Mouse (Mus musculus) right cerebral cortex, adult 18-20 months (tissue): Measurements from ENCODE around the gene Gm20388.

Experiments used
- DNase-seq: peaks from one replicate; pipeline ENCODE4 v3.0.0; 2022; ENCODE audit warnings: mixed read lengths

Gm20388 gene

DNA sequence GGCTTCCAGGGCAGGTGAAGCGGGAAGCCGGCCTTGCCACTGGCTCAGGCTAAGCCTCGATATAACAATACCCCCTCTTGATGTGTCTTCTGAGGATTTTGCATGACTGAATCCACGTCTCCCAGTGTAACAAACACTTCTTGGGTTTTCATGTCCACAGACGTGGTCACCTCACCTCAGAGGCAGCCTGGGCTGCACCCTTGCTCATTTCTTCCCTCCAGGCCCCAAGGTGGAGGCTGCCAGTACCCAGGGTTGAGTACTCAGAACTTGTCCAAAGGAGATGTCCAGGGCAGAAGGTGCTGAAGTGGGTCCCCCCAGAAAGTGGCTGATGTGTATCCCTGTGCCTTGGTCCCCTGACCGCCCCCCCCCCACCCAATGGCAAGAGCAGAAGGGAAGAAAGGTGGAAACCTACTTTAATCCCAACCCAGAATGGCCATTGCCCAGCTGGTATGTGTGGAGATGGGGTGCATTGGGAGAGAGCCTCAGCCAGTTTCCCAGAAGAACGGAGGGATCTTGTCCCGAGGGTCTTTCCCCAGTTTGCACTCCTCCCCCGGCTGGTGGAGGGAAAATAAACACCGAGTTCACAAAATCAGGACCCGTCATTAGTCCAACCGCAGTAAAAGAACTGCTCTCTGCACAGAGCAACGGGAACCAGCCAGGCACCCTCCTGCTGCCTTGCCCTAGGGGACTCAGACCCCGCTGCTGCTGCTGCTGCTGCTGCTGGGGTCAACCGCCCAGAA is 1163.6 kb downstream of the Gm20388 start:
- no peak for DNase-seq

DNA sequence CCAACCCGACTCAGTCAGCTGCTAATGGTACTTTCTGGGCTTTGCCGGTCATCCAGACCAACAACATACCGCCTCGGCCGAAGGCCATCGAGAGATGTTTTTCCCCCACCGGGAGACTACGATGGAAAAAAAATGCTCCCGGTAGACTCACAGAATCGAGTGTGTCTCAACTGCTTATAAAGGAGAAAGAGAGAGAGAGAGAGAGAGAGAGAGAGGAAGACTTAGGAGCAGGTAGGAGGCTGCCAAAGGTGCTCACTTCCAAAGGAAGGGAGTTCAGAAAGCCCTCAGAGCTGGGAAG is 1164.2 kb downstream of the Gm20388 start:
- no peak for DNase-seq

DNA sequence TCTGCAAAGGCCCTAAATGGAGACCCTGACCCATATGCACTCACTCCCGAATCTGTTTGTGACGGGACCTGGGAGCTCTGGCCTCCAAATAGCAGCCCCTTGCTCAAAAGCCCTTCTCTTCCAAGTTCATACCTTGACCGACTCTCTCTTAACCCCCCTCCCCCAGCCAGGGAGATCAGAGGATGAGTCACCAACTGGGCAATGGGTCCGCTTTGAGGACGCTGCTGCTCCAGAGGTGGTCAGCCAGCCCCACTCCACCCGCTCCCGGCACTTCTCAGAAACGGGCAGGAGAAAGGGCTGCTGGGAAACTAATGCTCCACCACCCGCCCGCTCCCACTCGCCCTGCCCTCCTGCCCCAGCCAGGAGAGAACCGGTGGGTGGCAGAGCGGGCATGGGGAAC is 1165.3 kb downstream of the Gm20388 start:
- no peak for DNase-seq

DNA sequence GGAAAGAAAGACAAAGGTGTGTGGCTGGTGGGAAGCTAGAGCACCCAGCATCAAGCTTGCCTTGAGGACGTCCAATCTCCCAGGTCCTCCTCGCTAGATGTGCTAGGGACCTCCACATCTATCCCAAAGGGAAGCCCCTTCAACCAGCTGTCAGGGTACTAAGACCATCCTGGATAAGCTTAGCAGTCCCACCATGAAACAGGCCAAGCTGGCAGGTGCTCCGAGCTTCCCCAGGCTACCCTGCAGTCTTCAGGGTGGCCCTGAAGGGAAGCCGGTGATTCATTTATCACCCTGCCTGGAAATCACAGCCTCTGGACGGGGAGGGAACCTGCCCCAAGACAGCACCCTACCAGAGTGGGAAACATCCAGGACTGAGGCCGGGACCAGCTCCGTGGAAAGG is 1165.9 kb downstream of the Gm20388 start:
- no peak for DNase-seq

DNA sequence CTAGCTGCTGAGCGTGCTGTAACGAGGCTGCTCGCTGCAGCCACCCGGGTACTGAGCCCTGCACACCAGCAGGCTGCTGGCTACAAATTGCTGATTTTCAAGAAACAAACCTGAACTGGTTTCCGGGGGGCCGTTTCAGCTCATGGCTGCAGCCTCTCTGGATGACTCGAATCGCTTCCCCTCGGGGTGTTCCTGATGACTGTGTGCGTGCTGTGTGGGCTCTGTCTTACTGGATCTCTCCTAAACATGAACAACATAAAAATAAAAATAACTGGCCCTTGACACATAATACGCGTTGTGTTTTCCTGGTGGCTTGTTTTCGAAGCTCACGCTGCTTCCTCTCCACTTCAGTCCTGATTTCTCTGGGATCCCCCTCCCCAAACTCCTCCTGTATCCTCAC is 1168.1 kb downstream of the Gm20388 start:
- no peak for DNase-seq

DNA sequence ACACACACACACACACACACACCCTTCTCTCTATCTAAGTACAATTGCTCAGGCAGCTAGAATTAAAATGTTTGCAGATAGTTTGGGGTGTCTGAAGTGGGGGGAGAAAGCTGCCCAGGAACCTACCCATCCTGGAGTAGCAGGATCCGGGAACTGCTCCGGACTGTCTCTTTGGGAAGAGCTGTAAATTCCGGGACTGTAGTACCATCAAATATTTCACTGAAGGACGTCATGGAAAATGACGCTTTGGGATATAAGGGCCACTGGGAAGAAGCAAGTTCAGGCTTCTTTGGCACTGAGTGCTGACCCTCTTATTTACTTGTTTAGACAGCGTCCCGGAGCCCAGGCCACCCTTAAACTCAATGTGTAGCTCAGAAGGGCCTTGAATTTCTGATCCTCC is 1168.6 kb downstream of the Gm20388 start:
- no peak for DNase-seq

DNA sequence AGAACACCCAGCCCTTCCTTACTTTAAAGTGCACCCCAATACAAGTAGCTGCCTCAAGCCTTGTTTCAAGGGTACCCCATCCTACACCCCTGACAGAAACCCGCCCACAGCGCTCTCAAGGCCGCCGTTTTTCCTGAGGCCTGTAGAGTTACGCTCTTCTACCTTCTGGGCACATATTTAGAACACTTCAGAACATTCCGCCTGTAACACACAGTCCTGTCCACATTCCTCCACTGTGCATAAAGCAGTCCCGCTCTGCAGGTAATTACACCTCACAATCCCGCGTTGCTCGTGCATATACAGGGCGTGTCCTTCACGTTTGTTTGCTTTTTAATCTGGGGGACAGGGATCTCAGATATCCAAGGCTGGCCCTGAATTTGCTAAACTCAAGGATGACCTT is 1169.3 kb downstream of the Gm20388 start:
- DNase-seq = no peak

DNA sequence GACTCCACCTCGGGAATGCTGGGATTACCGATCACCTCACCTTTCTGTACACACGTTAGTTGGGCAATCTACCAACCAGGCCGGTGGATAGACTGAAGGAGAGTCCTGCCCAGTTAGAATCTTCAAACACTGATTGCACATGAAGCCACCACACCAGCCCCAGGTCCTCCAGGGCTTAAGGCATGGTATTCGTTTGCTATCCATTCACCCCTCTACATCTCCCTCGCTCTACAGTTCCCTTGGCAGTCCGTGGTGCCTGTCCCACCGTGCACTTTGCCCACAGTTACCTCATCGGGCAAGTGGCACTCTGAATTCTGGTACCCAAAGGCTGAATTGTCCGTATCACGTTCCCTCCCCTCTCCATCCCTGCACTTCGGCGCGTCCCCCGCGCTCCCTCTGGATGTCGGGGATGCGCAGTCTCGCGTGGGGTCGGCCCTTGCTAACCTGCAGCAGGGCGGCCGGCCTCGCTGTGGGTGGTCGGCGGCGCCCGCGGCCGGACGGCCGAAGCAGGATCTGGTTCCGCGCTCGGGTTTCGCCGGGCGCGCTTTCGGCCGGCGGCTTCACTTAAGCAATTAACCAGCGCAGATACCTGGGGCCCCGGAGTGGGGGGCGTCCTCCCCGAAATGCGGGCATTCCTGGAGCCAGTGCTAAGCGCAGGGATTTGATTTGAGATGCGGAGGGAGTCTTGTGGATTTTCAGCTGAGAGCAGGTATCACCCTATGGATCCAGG is 1169.9 kb downstream of the Gm20388 start:
- no peak for DNase-seq

DNA sequence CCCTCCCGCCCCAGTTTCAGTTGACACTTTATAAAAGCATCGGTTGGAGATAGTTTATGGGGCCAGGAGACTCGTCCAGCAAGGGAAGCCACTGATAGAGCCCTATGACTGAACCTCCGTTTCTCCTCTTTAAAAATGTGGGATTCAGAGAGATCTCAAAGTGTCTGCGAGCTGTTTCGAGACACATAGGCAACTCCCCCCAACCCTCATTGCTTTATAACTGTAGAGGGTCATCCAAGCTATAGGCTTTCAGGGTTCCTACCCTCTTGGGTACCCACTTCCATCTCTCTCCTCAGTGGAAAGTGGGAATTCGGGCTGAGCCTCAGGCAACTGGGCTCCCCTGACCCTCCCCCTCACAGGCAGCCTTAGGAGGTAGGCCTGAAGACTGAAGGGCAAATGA is 1170.8 kb downstream of the Gm20388 start:
- DNase-seq = no peak

DNA sequence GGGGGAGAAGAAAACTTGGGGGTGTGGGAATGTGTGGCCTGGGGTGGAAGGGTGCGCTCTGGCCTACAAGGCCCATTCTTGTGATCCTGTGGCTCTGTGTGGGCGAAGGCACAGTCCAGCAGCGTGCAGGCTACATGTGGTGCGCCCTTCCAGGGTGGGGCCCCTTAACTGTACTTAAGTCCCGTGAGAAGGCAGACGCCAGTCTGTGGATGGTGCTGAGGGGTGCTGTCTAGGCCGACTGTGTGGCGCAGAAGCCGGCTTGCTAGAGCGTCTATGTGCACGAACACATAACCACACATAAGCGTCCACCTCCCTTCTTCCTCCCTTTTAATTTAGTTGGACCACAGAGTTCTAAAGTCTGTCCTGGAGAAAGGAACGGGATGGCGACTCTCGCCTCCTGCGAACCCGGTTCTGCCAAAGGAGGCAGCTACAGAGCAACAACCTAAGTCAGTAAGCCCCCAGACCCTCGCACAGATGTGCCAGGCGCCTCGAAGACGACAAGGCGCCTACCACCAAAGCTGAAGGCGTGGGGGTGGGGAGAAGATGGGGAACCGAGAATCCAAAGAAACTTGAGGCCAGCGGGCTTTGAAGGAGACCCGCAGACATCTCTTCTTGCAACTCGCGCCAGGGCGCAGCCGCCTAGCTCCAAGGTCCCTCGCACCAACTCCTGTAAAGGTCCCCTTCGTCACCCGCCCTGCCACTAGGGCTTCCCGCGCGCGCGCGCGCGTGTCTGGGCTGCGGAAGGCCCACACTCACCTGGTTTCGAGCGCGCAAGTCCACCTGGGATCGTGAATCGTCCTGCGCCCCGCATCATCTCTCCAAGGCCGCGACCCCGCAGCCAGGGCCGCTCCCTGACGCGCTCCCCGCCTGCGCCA is 1171.8 kb downstream of the Gm20388 start:
- no peak for DNase-seq

DNA sequence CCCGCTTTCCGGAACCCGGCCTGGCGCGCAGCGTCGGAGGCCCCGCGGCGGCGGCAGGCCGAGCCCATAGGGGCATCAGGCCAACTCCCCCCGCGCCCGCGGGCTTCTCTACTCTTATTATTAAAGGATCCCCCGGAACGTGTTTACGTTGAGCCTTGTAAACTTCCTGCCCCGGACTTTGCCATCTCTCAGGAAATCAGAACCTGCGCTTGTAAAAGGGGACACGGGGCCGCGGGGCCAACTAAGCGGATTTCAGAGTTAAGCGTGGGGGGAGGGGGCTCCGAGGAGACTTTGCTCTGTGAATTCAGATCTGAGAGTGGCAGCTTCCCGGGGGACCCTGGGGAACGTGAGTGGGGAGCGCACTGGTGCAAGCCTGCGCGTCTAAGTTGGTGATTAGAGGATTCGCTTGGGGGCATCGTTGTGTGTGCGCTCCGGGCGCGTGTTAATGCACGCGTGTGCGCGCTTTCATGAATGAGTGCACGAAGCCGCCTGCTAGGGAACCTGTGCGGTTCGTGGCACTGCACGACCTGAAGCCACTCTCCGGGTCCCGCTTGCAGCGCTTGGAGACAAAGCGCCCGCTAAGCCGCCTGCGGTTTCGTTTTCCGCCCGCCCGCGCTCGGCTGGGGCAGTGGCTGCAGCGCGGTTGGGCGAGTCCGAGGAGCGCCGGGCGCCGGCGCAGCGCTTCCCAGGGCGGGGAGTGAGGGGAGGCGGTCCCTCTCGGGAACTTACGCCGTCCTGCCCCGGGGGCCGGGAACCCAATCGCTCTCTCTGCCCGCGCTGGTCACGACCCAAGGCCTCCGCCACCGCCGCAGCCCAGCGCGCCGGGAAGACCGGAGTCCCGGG is 1172.7 kb downstream of the Gm20388 start:
- no peak for DNase-seq

DNA sequence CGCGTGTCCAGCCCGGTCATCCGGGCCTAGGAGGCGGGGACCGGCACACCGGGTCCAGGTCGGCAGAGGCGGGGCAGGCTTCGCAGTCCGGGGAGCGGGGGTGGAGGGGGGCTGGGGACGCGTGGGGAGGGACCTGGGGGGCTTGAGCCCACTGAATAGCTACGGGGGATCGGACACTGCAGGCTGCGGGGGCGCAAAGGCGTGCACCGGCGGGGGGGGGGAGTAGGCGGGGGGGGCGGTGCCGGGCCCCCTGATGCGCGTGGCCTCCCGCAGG is 1173.2 kb downstream of the Gm20388 start:
- no peak for DNase-seq

DNA sequence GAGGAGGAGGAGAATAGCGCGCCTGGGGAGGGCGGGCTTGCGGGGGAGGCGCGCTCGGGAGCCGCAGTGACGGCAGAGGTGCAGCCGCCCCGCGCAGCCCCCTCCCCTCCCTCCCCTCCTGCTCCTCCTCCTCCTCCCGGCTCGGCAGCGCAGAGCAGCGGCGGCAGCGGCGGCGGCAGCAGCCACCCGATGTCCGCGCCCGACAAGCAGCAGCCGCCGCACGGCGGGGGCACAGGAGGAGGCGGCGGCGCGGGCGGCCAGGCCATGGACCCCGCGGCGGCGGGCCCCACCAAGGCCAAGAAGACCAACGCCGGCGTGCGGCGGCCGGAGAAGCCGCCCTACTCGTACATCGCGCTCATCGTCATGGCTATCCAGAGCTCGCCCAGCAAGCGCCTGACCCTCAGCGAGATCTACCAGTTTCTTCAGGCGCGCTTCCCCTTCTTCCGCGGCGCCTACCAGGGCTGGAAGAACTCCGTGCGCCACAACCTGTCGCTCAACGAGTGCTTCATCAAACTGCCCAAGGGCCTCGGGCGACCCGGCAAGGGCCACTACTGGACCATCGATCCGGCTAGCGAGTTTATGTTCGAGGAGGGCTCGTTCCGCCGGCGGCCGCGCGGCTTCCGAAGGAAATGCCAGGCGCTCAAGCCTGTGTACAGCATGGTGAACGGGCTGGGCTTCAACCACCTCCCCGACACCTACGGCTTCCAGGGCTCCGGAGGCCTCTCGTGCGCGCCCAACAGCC is 1173.7 kb downstream of the Gm20388 start, which contains the start of gene Foxf1:
Gene Foxf1 (plus strand): TSS at position 177 of the 742 bp plus-strand sequence.
- no peak for DNase-seq

DNA sequence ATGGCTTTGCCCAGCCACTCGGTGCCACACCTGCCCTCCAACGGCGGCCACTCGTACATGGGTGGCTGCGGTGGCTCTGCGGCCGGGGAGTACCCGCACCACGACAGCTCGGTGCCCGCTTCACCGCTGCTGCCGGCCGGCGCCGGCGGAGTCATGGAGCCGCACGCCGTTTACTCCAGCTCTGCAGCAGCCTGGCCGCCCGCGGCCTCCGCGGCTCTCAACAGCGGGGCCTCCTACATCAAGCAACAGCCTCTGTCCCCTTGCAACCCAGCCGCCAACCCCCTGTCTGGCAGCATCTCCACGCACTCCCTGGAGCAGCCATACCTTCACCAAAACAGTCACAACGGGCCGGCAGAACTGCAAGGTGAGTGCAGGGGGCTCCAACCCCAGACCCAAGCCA is 1174.4 kb downstream of the Gm20388 start:
- DNase-seq = no peak

DNA sequence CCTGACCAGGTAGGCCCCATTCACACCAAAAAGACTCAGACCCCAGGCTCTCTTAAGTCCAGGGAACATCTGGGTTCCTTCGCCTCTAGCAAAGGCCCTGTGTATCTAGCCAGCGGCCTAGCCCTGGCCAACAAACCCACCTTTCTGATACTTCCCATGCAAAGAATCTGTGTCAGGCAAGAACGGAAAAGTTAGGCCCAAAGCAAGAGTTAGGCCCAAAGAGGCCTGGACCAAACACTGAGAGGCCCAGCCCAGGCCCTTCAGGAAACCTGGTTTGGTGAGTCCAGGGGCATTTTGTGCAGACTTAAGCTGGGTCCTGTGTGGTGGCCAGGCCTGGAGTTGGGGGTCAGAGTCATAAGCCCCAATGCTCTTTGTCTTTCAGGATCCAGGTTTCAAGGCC is 1174.9 kb downstream of the Gm20388 start:
- no peak for DNase-seq

DNA sequence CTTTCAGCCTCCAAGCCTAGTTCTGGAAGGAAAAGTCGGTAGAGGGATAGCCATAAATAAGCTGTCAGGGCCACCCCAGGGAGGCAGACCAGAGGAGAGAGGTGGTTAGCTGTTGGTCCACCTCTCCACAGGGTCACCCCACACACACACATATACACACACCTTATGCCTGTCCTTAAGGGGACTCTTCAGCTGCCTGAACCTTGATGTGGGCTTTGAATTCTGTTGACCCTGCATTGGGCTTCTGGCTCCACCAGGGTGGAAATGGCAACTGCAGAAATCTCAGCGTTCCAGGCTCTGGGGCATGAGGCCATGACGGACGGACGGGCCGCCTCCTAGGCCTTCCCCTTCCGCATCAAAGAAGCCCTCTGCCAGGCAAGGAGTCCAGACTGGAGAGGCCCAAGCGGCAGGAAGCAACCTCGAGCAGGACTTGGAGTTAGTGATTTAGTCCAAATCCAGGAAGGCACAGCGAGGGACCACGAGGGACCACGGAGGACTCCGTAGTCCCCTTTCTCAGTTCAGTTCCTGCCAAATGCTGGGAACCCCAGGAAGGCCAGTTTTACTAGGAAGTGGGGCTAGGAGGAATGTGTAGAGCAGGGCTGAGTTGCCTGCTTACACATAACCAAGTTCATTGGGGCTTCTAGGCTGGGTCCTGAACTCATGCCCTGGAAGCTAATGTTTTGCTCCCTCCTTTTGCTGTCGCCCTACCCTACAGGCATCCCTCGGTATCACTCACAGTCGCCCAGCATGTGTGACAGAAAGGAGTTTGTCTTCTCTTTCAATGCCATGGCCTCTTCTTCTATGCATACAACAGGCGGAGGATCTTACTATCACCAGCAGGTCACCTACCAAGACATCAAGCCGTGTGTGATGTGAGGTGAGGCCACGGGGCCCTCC is 1175.6 kb downstream of the Gm20388 start:
- DNase-seq = no peak

DNA sequence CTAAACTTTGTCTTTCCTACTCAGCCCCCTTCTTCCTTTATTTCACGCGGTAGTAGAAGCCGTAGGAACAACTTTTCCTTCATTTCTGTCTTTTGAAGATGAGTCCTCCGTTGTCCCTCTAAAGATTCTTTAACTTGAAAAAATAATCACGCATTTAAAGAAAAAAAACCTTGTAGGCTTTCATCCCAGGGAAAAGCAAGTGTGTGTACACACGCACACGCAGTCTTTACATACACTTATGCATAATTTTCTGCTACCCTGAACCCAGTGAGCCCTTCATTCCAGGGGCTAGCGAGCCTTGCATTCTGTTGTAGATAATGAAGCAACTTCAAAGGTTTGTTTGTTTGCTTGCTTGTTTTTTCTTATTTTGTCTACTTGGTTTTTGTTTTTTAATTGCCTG is 1177.6 kb downstream of the Gm20388 start:
- no peak for DNase-seq

DNA sequence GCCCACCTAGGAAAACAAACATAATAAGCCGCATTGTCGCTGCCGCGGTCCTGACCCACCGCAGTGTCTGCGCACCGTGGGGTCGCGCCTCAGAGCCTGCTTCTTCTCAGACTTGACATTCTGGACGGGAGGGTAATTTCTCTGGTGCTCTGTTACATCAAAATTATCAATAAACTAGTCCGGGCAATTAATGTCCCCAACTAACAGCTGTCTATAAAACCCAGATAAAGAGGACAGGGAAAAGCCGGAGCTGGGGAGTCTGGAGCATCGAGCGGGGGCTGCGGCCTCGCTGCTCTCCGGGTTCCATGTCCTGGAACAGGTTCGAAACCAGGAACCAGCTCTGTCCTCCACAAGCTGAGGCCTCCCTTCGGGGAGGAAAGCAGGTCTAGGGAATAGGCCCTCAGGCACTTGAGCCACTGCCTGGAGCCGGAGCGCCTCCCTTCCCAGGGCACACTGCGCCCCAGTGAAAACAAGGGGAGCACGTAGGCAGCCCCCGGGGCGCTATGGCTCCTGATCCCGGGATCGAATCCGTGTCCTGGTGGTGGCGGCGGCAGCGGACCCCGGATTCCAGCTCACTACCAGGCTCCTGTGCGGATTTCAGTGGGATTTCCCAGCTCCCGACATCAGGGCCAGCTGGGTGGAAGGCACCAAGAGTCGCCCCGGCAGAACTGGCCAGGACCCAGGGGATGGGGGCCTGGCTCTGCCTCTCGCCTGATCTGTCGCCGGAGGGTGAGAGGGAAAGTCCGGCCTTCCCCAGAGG is 1178.4 kb downstream of the Gm20388 start:
- DNase-seq = no peak

DNA sequence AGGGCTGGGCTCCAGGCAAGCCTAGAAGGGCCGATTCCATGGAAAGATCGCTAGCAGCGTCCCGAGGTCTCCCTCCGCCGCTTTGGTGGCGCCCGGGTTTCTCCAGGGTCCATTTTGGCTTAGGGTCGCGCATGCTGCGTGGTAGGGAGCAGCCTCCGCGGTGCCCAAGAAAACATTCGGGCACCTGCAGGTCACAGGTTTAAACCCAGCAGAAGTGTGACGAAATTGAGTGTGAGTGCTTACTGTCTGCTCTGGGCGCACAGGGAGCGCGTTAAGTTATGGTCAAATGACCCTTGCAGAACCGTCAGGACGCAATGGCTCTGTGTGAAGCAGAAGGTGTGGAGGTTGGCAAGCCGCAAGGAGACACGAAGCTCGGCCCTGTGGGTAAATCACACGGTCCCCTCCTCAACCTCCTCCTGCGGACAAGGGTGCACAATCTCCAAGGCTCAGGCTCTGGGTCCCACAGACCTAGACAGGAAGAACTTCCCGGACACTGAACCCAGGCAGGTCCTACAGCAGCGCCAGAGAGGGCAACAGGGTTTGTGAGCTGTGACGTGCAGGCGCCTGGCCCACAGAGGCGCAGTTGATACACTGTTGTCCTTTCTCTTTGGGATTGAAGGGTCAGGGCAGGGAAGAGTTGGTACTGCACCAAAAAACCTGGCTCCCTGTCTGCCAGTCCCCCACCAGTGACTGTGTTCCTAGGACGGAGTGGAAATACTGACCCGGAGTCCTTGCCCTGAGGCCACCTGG is 1179.2 kb downstream of the Gm20388 start:
- DNase-seq = no peak

DNA sequence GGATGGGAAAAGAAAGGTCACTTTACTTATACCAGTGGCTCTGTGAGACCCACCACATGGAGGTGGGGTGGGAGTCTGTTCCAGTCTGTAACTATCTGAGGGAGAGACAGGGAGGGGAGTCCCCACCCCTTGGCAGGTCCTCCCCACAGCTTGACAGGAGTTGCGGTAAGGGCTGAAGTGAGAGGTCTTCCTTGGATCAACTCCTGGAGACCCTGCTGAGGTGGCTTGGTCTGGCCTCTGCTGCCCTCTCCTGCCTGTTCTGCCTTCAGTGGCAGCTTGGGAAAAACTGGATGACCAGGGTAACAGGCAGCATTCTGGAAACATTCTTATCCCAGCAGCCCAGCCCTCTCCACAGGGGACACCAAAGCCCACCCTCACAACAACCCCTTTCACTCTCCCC is 1180.1 kb downstream of the Gm20388 start:
- DNase-seq = no peak
